Mouse (Mus musculus) heart, adult 8-10 months (tissue): ENCODE results near the gene Slc25a54. TPM values are rescaled to one million over a fixed set of nuclear protein-coding genes. Genes with fewer than 3 reads are reported as not detected.
A peak's percentile ranks its signal among the peaks of the same experiment; 100 is the strongest.

ENCODE experiments used
- DNase-seq: peaks from one replicate; pipeline ENCODE4 v3.0.0; 2022; ENCODE audit warnings: low spot score
- total RNA-seq, 4 experiments: library from RNA; stranded (reverse); gene quantifications; 2 replicates each; pipeline ENCODE4 v1.2.4; 2022

The Slc25a54 gene
- not detected for total RNA-seq

DNA sequence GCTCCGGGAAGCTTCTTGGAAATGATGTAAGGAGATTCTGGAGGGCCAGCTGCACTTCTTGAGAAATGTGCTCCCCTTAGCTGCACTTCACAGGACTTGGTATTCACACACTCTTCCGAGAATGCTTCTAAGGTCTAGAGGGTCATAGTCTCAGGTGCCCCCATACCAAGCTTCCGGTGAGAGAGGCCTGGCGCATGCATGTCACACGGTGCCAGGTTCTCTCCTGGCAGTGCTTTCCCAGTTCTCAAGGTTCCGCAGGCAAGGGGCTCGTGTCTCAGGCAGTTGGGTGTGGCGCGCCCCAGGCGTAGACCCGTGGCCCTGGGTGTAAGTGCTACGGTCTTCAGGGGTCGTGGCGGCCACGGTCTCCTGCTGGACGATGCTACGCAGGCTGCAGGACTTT is at the start of gene Slc25a54:
Gene Slc25a54 (plus strand): TSS at position 301 of the 400 bp plus-strand sequence.
- DNase-seq: no peak

- DNase-seq: peak; percentile 72
Observed at GRCm38 (mm10) chr3:109030817-109031216, 49.5 kb upstream of the Slc25a54 start.

- no peak for DNase-seq
Observed at GRCm38 (mm10) chr3:109031626-109032025, 48.6 kb upstream of the Slc25a54 start.

- no peak for DNase-seq
Observed at GRCm38 (mm10) chr3:109032306-109032705, 48.0 kb upstream of the Slc25a54 start.

GRCm38 (mm10) chr3:109034411-109034810 is 45.9 kb upstream of the Slc25a54 start:
- no peak for DNase-seq

- no peak for DNase-seq
Observed at GRCm38 (mm10) chr3:109040908-109041307, 39.4 kb upstream of the Slc25a54 start.

DNA sequence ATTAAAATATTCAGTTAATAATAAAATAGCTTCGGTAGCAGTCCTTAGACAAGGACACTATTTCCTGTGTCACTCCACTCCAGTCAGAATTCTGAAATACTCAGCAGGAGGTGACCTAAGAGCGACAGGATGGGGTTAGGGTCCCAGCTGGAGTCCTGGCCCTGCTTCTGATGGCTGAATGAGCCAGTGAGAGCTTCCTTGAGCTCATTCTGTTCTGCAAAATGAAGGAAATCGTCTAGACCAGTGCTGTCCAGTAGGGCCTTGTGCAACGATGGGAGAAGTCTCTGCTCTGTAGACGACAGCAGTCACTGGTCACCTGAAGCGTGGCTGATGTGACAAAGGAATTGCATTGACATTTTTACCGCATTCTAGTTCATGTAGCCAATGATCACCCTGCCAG is 36.9 kb upstream of the Slc25a54 start:
- DNase-seq: no peak

DNA sequence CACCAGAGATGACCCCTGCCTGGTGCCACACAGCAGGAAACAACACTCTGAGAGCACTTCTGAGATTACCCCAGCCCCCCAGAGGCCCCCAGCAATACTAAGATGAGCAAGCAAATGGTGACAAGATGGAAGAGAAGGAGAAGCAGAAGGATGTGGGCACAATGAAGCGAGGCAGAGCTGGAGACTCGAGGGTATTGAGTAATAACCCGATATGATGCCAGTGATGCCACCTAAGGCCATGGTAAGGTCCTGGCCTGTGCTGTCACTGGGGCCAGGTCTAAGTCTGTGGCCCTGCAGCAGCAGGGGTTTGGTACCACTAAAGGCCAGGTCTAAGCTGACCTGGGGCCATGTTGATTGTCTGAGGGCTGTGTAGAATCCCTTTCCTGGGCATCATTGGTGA is 33.8 kb upstream of the Slc25a54 start:
- no peak for DNase-seq

DNA sequence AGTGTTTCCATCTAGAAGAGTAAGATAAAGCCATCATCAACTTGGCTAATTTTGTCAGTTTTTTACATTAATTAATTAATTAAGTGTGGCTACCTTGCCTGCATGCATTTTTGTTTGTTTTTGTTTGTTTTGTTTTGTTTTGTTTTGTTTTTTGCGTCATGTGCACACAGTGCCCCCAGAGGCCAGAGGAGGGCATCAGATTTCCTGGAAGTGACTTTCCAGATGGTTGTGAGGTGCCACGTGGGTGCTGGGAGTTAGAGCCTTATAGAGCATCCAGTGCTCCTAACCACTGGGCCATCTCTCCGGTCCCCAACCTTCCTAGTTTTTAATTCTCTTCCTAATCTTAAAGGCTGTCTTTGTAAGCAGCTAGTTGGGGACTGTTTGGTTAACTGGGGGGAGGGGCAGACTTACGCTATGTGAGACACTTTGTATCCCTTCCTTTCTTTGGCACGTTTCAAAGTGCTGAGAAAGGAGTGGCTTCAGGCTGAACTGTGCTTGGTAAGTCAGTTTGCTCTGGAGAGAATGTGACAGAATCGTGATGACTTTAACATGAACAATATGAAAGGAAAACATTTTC is 32.5 kb upstream of the Slc25a54 start:
- DNase-seq: no peak

- DNase-seq: peak; percentile 47
Observed at GRCm38 (mm10) chr3:109051056-109051945, 29.0 kb upstream of the Slc25a54 start.

DNA sequence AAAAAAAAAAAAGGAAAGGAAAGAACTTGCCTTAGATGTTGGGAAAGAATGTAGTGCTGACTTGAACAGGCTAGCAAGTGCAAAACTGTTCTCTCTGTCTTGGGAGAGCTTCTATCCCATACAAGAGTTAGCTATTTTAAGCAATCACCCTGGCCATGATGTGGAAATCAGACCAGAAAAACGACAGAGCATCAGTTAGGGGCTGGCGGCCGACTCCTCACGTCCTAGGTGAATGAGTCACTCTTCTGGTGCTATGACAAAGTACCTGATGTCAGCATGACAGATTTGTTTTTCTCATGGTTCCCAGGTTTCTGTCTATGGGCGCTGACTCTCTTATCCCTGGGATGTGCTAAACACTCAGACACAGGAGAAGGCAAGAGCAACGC is 28.3 kb upstream of the Slc25a54 start:
- no peak for DNase-seq

DNA sequence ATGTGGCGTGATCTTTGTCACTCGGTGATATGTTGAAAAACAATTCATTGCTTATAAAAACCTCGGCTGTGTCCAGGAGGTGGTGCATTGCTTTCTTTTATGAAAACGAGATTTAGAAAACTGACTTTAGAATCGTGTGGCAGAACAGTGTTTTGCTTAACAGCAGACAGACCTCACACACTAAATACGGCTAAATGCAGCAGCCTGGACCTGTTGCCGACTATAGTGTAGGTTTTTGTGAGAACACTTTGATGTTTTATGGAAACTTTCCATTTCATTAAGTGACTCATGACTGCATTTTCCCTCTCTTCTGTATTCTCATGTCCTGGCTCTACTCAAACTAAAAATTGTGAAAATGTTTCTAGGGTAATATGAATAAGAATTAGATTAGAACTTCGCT is 20.4 kb upstream of the Slc25a54 start:
- no peak for DNase-seq

DNA sequence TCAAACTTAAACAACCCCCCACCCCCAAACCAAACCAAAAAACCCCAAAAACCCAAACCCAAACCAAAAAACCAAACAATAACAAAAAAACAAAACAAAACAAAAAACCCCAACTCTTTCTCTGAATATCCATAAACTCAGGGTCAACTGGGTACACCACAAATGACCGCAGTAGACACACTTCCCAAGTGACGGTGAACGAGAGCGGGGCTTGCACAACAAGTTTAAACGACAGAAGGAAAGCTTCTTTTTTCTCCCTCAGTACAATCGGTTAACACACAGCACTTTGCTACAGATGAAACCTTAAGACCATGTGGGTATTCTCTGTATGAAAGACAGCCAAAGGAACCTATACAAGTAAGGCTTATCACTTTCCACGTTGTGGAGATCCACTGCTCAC is 17.9 kb upstream of the Slc25a54 start:
- DNase-seq: no peak

GRCm38 (mm10) chr3:109062989-109063388 is 17.3 kb upstream of the Slc25a54 start:
- peak; percentile 57 for DNase-seq

DNA sequence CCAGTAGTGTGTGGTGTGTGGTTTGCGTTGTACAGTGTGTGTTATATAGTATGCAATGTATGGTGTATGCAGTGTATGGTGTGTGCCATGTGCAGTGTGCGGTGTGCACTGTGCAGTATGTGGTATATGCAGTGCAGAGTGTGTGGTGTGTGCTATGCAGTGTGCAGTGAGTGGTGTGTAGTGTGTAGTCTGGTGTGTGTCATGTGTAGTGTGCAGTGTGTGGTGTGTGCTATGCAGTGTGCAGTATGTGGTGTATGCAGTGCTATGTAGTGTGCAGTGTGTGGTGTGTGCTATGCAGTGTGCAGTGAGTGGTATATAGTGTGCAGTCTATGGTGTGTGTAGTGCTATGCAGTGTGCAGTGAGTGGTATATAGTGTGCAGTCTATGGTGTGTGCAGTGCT is 4.1 kb downstream of the Slc25a54 start:
- no peak for DNase-seq

- no peak for DNase-seq
Observed at GRCm38 (mm10) chr3:109088460-109088859, 8.2 kb downstream of the Slc25a54 start.

GRCm38 (mm10) chr3:109104702-109105101 is 24.4 kb downstream of the Slc25a54 start:
- no peak for DNase-seq

- DNase-seq: no peak
Observed at GRCm38 (mm10) chr3:109117136-109117535, 36.9 kb downstream of the Slc25a54 start.

GRCm38 (mm10) chr3:109119562-109119961 is 39.3 kb downstream of the Slc25a54 start:
- DNase-seq: no peak

DNA sequence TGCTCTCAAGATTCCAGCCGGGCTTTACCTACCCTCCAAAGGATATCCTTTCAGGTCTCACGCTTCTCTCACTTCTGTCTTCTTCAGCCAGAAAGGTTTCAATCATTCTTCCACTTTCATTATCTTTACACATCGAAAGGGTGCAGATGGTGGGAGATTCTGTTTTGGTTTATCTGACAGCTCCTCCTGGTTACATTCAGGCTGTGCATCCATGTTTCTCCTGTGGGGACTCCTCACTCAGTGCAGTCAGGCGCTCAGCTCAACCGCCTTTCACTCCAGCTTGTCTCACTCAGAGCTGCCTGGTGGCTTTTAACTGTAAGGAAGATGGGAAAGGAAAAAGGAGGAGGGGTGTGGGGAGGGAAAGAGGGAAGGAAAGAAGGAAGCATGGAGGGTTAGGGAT is 39.7 kb downstream of the Slc25a54 start:
- no peak for DNase-seq

DNA sequence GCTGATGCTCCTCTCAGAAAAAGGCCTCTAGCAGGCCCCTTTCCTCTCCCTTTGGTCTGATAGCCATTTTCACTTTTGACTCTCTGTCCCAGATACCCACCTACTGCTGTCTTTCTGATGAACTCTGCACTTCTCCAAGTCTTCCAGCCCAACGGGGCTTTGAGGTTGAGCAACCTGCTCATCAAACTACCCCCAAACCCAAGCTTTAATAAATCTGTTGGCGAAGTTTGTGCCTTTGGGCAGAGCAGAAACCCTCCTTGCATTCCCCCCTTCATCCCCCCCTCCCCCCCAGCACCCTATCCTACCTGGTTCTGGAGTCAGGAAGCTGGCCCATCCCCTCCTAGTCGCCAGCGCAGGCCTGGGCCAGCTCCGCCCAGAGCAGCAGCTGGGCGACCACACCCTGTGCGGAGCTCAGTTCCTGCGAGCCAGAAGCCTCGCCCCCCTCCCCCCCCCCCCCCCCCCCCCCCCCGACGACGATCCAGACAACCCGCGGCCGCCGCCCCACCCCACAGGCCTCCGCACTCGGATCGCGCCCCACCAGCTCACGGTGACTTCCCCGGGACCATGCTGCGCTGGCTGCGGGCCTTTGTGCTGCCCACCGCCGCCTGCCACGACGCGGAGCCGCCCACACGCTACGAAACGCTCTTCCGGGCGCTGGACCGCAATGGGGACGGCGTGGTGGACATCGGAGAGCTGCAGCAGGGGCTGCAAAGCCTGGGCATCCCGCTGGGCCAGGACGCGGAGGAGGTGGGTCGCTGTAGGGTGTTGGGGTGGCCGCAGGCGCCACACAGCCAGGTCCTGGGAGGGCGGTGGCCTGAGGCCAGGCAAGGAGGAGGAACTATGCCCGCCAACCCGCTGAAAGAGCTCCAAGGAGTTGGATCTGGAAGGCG is 42.6 kb downstream of the Slc25a54 start, which contains the start of gene Slc25a24:
Gene Slc25a24 (plus strand): TSS at position 509 of the 890 bp plus-strand sequence.
- peak; percentile 19 for DNase-seq

DNA sequence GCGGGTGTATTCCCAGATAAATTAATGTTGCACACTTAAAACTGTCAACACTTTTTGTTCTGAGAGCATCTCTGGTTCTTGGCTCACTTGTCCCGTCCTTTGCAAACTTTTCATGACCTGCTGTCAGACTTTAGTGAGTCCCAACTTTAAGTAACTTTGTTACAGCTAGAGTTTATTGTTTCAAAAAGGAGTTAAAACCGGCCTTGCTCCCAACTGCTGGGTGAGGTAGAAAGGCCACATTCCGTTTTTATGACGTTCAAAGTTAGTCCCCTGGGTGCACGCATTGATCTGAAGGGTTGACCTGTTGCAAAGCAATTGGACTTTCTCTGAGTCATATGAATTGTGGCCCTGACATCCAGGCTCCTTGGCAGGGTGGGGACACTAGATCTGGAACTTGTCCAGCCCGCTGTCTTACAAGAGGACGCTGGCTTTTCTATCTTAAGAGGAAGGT is 43.3 kb downstream of the Slc25a54 start:
- peak; percentile 65 for DNase-seq
